Mouse (Mus musculus) small intestine, adult 2 months (tissue): ENCODE results near the gene Nxf1.

Experiments
- CTCF ChIP-seq: fragments of 200-500 bp; IDR thresholded peaks from 2 replicates; pipeline ENCODE4 v1.5.1; 2012; ENCODE audit warnings: low read depth, mild to moderate bottlenecking, control low read depth, inconsistent platforms, low read length, moderate library complexity, mixed read lengths; ENCODE audit not compliant: insufficient replicate concordance, insufficient read length; ENCODE audit errors: extremely low read depth
- POLR2A ChIP-seq: fragments of 200-500 bp; IDR thresholded peaks from 2 replicates; pipeline ENCODE4 v1.6.1; 2012; ENCODE audit warnings: low read depth, mild to moderate bottlenecking, control low read depth, inconsistent platforms, low read length, moderate library complexity

- TF ChIP-seq CTCF (no peak), POLR2A (peak; percentile 19; the same call in 1 of the 2 replicates)
Measured at GRCm38 (mm10) chr19:8802130-8802821, 45.4 kb downstream of the Nxf1 start, which contains the start of gene Zbtb3.
